Mouse (Mus musculus): ENCODE results near the gene Gm10197.
"Not testable (repeated sequence)": the region's sequence is repeated elsewhere in the genome, so short reads cannot be mapped to it uniquely, and the experiment has no call there.

Gene Gm10197

GRCm38 (mm10) chr19:53371666-53372065 lies at the start of gene Gm10197:
Gene Gm10197, minus strand, starts transcription at chr19:53371766.
- DNase-seq (ENCODE audit: extremely low read depth, insufficient read length, low spot score), result no peak

- peak; percentile 74 for DNase-seq (ENCODE audit: extremely low read depth, insufficient read length, low spot score)
These were observed 49.5 kb upstream of the Gm10197 start for GRCm38 (mm10) chr19:53420924-53421582.

GRCm38 (mm10) chr19:53419834-53420233 lies 48.3 kb upstream of the Gm10197 start:
- DNase-seq (ENCODE audit: extremely low read depth, insufficient read length, low spot score), result peak; percentile 38

- no peak for DNase-seq (ENCODE audit: extremely low read depth, insufficient read length, low spot score)
These were observed 43.6 kb upstream of the Gm10197 start for GRCm38 (mm10) chr19:53415198-53415597.

GRCm38 (mm10) chr19:53414650-53415049 lies 43.1 kb upstream of the Gm10197 start:
- DNase-seq (ENCODE audit: extremely low read depth, insufficient read length, low spot score), result no peak

GRCm38 (mm10) chr19:53413617-53414380 lies 42.2 kb upstream of the Gm10197 start:
- DNase-seq (ENCODE audit: extremely low read depth, insufficient read length, low spot score), result peak; percentile 43

GRCm38 (mm10) chr19:53412149-53412848 lies 40.7 kb upstream of the Gm10197 start:
- DNase-seq (ENCODE audit: extremely low read depth, insufficient read length, low spot score), result peak; percentile 75

GRCm38 (mm10) chr19:53409663-53410307 lies 38.2 kb upstream of the Gm10197 start:
- no peak for DNase-seq (ENCODE audit: extremely low read depth, insufficient read length, low spot score)

GRCm38 (mm10) chr19:53408398-53408797 lies 36.8 kb upstream of the Gm10197 start:
- DNase-seq (ENCODE audit: extremely low read depth, insufficient read length, low spot score), result peak; percentile 68

- no peak for DNase-seq (ENCODE audit: extremely low read depth, insufficient read length, low spot score)
These were observed 35.8 kb upstream of the Gm10197 start for GRCm38 (mm10) chr19:53407350-53407749.

GRCm38 (mm10) chr19:53405810-53406209 lies 34.2 kb upstream of the Gm10197 start:
- DNase-seq (ENCODE audit: extremely low read depth, insufficient read length, low spot score), result no peak

GRCm38 (mm10) chr19:53404837-53405356 lies 33.3 kb upstream of the Gm10197 start:
- DNase-seq (ENCODE audit: extremely low read depth, insufficient read length, low spot score), result no peak

GRCm38 (mm10) chr19:53404219-53404836 lies 32.8 kb upstream of the Gm10197 start:
- no peak for DNase-seq (ENCODE audit: extremely low read depth, insufficient read length, low spot score)

- no peak for DNase-seq (ENCODE audit: extremely low read depth, insufficient read length, low spot score)
These were observed 31.3 kb upstream of the Gm10197 start for GRCm38 (mm10) chr19:53402741-53403432.

- no peak for DNase-seq (ENCODE audit: extremely low read depth, insufficient read length, low spot score)
These were observed 29.0 kb upstream of the Gm10197 start for GRCm38 (mm10) chr19:53400332-53401110.

- DNase-seq (ENCODE audit: extremely low read depth, insufficient read length, low spot score), result no peak
These were observed 27.6 kb upstream of the Gm10197 start for GRCm38 (mm10) chr19:53399213-53399612.

GRCm38 (mm10) chr19:53397451-53398233 lies 26.1 kb upstream of the Gm10197 start:
- DNase-seq (ENCODE audit: extremely low read depth, insufficient read length, low spot score), result no peak

GRCm38 (mm10) chr19:53395805-53396204 lies 24.2 kb upstream of the Gm10197 start:
- DNase-seq (ENCODE audit: extremely low read depth, insufficient read length, low spot score), result not testable (repeated sequence)
